Mouse (Mus musculus) olfactory bulb, adult 2 months (tissue): ENCODE data around the gene Krt18. TPM values are rescaled to one million over a fixed set of nuclear protein-coding genes. Genes with fewer than 3 reads are reported as not detected.
"Not testable (repeated sequence)": the region's sequence is repeated elsewhere in the genome, so short reads cannot be mapped to it uniquely, and the experiment has no call there.

ENCODE experiments used
- H3K27ac ChIP-seq: fragments of 200-500 bp; 2 replicates; pipeline ENCODE4 v1.5.1; 2012; ENCODE audit warnings: low read depth, low read length; ENCODE audit not compliant: insufficient read depth
- H3K4me1 ChIP-seq: fragments of 200-500 bp; 2 replicates; pipeline ENCODE4 v1.6.1; 2012; ENCODE audit warnings: low read length; ENCODE audit not compliant: control insufficient read depth, insufficient read depth
- H3K4me3 ChIP-seq: fragments of 200-500 bp; 2 replicates; pipeline ENCODE4 v1.5.1; 2012; ENCODE audit warnings: mild to moderate bottlenecking, low read depth, low read length, moderate library complexity; ENCODE audit not compliant: insufficient read depth
- CTCF ChIP-seq: fragments of 200-500 bp; IDR thresholded peaks from 2 replicates; pipeline ENCODE4 v1.5.1; 2012; ENCODE audit warnings: low read depth, mild to moderate bottlenecking, low read length, moderate library complexity; ENCODE audit not compliant: insufficient read depth
- POLR2A ChIP-seq: fragments of 200-500 bp; IDR thresholded peaks from 2 replicates; pipeline ENCODE4 v1.6.1; 2012; ENCODE audit warnings: mild to moderate bottlenecking, low read depth, low read length, moderate library complexity; ENCODE audit not compliant: insufficient read depth
- WGBS: fragments of 180-500 bp; shearing (Covaris S2); methylation state at CpG from one replicate; pipeline ENCODE4 v1.1.7; 2018; 5-methylcytosine and 5-hydroxymethylcytosine counted together
- polyA plus RNA-seq: library from polyadenylated mRNA; stranded (reverse); fragments of >200 nt; gene quantifications from 2 replicates; pipeline ENCODE4 v1.2.4, GENCODE M21; 2012; ENCODE audit warnings: low replicate concordance; ENCODE audit not compliant: missing spikeins, insufficient read depth, insufficient read length

Gene Krt18
- polyA plus RNA-seq, 1 experiment = not detected

DNA sequence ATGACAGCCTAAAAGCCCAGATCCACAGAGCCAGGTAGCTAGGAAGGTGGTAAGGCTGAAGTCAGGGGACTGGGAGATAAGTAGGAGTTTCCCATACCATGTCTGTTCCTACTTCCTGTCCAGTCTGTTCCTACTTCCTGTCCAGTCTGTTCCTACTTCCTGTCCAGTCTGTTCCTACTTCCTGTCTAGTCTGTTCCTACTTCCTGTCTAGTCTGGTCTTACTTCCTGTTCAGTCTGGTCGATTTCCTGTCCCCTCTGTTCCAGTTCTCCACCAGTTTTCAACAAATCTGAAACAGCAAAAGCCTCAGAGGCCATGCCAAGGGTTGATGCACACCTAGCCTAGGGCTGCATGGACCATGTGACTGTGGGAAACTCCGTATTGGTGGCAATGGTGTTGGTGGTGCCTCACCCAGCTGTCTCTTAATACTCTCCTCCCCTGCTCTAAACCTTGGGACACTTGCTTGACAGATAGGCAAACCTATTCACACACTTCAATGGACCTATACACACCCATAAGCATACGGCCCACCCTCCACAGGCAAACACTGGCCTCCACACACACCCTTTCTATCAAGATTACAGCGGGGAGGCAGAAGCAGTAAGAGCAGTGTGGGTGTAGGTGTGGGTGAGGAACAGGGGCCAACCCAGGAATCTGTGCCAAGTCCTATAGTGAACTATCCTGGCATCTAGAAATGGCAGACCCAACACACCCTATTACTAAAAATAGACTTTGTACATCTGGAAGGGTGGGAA is 32.3 kb upstream of the Krt18 start:
- H3K4me3 ChIP-seq = no peak overlapping the region
- TF ChIP-seq CTCF = no peak
- no peak for TF ChIP-seq POLR2A
- WGBS = 68% methylated on average over 4 of the region's 4 CpGs
- no peak overlapping the region for H3K27ac ChIP-seq
- H3K4me1 ChIP-seq = no peaks in the 10 kb centered on the region; the same call in 1 of the 2 replicates

DNA sequence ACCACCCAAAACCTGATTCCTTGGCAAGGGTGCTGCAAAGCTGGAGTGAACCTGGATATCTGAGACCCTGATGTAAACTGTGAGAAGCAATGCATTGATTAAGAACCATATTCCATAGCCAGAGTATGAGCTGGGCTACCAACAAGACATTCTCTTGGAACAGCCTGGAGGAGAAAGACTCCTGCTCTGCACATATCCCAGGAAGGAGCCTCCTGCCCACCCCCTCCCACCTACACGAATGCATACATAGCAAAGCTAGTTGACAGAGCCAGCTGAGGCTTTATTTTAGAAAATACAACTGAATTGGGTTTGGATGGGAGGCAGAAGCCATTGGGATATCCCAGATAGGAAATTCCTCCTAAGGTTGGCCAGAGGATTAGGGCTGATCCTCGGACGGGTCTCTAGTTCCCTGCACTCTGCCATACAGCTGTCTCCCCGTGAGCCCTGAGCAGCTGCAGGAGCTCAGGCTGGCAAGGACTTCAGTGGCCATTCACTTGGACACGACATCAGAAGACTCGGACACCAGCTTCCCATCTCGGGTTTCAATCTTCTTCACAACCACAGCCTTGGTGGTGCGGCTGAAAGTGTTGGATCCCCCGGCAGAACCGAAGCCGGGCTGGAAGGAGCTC is 31.4 kb upstream of the Krt18 start:
- not testable (repeated sequence) for H3K4me3 ChIP-seq, H3K27ac ChIP-seq, H3K4me1 ChIP-seq
- 79% methylated on average over 11 of the region's 11 CpGs for WGBS

DNA sequence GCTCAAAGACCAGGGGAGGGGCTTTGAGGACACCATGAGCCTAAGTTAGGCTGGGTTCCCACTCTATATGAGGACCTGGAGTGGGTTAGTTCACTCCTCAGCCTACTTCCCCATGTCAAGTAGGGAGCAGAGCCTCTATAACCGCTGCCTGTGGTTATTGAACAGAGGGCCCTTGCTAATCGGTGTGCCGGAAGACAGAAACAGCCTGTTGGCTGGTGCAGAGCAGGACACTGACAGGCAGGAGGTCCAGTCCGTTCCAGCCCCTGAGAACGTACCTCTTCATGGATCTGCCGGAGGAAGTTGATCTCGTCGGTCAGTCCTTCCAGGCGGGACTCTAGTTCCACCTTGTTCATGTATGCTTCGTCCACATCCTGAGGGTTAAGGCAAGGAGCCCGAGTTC is 28.8 kb upstream of the Krt18 start:
- TF ChIP-seq POLR2A (no peak), CTCF (no peak)
- H3K27ac ChIP-seq = no peak overlapping the region
- 86% methylated on average over 11 of the region's 11 CpGs for WGBS
- H3K4me1 ChIP-seq = peaks cover 6% of the 10 kb centered on the region; the same call in 1 of the 2 replicates
- no peak overlapping the region for H3K4me3 ChIP-seq

DNA sequence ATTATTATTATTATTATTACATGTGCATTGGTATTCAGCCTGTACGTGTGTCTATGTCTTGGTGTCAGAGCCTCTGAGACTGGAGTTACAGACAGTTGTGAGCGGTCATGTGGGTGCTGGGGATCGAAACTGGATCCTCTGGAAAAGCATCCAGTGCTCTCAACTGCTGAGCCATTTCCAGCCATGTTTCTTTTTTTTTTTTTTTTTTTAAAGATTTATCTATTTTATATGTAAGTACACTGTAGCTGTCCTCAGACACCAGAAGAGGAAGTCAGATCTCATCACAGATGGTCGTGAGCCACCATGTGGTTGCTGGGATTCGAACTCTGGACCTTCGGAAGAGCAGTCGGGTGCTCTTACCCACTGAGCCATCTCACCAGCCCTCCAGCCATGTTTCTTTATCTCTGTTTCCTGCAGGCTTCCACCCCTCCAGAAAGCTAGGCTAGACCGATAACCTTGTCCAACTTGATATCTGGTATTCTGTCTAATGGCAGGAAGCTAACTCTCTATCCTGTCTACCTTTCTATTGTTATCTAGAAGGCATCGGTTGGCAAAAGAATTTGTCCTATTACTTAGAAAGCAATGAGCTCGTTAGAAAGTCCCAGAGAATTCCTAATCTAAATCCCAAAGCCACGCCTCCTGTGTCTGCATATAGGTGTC is 28.2 kb upstream of the Krt18 start:
- Histone ChIP-seq H3K27ac (no peak overlapping the region), H3K4me1 (peaks cover 6% of the 10 kb centered on the region; the same call in 1 of the 2 replicates), H3K4me3 (no peak overlapping the region)
- 94% methylated on average over 11 of the region's 11 CpGs for WGBS
- TF ChIP-seq CTCF (no peak), POLR2A (no peak)

DNA sequence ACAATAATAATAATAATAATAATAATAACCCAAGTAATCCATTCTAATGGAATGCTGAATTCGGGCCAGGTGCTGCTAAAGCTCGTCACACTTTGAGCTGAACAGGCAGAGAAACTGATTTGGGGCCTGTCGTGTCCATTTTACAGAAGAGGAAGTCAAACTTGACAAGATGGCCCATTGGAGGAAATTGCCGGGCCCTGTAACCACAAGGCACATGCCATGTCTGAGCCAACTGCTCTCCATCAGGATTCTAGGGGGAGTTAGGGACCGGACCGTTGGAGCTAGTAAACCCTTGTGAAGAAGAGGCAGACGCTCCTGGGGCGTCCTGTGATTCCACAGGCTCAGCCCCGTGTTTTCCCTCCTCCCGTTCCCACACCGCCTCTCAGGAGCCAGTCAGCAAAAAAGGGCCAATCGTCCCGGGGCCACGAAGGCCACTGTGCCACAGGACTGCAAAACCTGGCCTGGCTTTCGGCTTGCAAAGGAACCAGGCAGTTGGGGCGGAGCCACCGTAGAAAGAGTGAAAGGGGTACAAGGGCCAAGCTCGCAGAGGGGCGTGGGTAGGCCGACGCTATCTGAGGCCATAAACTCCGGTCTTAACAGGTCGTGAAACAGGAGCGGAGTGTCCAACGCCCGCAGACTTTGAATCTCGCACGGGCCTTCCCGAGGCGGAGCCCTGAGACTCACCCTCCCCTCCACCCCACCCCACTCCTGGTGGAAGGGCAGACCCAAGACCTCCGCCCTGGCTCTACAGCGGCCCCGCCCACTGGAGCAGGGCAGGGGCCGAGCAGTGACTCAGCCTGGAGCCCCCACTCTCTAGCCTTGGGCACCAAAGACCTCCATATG is 25.1 kb upstream of the Krt18 start:
- H3K4me3 ChIP-seq = peak overlapping the region; percentile 7; the same call in 1 of the 2 replicates
- peaks cover 8% of the 10 kb centered on the region for H3K4me1 ChIP-seq
- no peak overlapping the region for H3K27ac ChIP-seq
- TF ChIP-seq POLR2A (no peak), CTCF (no peak)
- 21% methylated on average over 34 of the region's 34 CpGs for WGBS

DNA sequence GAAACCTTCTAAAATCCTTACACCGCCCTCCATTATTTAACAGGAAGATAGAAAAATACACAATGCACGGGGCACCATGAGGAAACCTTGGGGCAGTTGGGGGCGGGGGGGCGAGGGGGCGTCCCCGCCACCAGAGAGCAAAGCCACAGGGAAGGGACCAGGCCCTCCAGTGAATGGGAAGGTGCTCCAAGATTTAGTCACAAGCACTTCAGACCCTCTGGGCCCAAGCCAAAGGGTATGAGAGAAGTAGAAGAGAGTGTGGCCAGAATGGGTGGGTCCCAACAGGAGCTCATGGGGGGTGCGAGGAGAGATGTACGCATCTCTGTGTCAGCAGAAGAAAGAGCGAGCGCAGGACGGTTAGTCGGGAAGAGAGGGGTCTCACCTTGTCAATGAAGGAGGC is 24.5 kb upstream of the Krt18 start:
- peaks cover 11% of the 10 kb centered on the region for H3K4me1 ChIP-seq
- H3K27ac ChIP-seq = no peak overlapping the region
- WGBS = 46% methylated on average over 12 of the region's 12 CpGs
- TF ChIP-seq CTCF = no peak
- TF ChIP-seq POLR2A = no peak
- H3K4me3 ChIP-seq = no peak overlapping the region

DNA sequence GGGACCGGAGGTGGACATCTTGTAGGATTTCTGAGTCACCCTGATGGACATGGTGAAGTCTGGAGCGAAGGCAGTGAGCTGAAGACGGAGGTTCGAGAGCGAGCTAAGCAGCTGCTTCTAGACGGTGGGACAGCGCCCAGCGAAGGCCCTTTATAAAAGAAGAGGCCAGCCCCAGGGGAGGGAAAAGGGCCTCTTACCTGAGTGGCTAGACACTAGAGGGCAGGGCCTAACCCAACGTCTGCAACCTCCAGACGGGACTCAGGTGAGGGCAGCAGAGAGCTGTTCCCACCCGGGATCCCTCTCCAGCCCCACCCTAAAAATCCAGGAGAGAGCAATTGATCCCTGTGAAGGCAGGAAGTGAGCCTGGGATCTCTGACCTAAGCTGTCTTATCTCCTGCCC is 23.8 kb upstream of the Krt18 start, which contains the start of gene Krt8:
TSS of gene Krt8 (minus strand) at position 294 of the 400 bp plus-strand sequence.
- no peak within 1 kb of the TSS for H3K4me3 ChIP-seq
- no peak within 1 kb of the TSS for H3K27ac ChIP-seq
- H3K4me1 ChIP-seq = peaks cover 11% of the 10 kb centered on the region
- TF ChIP-seq POLR2A = no peak
- TF ChIP-seq CTCF = no peak
- WGBS = 75% methylated on average over 11 of the region's 11 CpGs

DNA sequence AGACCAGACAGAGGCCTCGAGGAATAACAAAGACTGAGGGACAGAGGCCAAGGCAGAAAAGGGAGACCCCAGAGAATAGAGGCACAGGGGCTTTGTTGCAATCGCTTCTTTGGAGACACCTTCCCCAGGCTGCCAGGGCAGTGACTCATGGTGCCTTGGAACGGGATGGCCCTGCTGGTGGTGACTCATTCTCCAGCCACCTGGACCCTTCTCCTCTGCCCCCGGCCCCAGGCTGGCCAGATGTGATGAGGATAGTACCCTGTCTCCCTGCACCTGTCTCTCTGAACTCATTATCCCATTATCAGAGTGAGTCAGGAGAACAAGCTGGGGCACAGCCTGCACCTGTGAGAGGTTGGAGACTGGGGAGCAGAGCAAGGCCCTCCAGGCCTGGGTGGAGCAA is 22.7 kb upstream of the Krt18 start:
- 58% methylated on average over 4 of the region's 4 CpGs for WGBS
- TF ChIP-seq CTCF (no peak), POLR2A (no peak)
- H3K4me1 ChIP-seq = peaks cover 13% of the 10 kb centered on the region
- no peak overlapping the region for H3K4me3 ChIP-seq
- H3K27ac ChIP-seq = no peak overlapping the region
